Mouse (Mus musculus) heart, embryonic 12.5 days (tissue): ENCODE data around the gene A730061H03Rik. TPM values are rescaled to one million over a fixed set of nuclear protein-coding genes. Genes with fewer than 3 reads are reported as not detected.

Source experiments
- ATAC-seq: fragments of 200-750 bp; cut with Nextera tagmentation; 2 replicates; pipeline ENCODE4 v1.8.0; 2017; ENCODE audit warnings: moderate TSS enrichment, moderate library complexity; ENCODE audit not compliant: insufficient number of reproducible peaks, low FRiP score
- H3K27ac ChIP-seq: fragments of 300-500 bp; sonication (generic); 2 replicates; pipeline ENCODE4 v1.5.1; 2016; ENCODE audit warnings: mild to moderate bottlenecking, moderate library complexity; ENCODE audit not compliant: poor library complexity, severe bottlenecking
- H3K27me3 ChIP-seq: fragments of 300-500 bp; sonication (generic); replicated peaks from 2 replicates; pipeline ENCODE4 v1.6.1; 2016; ENCODE audit warnings: mild to moderate bottlenecking, moderate library complexity
- H3K36me3 ChIP-seq: fragments of 300-500 bp; sonication (generic); 2 replicates; pipeline ENCODE4 v1.6.1; 2016; ENCODE audit warnings: mild to moderate bottlenecking, moderate library complexity
- H3K4me1 ChIP-seq: fragments of 300-500 bp; sonication (generic); replicated peaks from 2 replicates; pipeline ENCODE4 v1.6.1; 2016; ENCODE audit warnings: mild to moderate bottlenecking
- H3K4me2 ChIP-seq: fragments of 300-500 bp; sonication (generic); 2 replicates; pipeline ENCODE4 v1.6.1; 2016; ENCODE audit warnings: mild to moderate bottlenecking, moderate library complexity
- H3K4me3 ChIP-seq: fragments of 300-500 bp; sonication (generic); 2 replicates; pipeline ENCODE4 v1.5.1; 2016; ENCODE audit warnings: mild to moderate bottlenecking
- H3K9ac ChIP-seq: fragments of 300-500 bp; sonication (generic); 2 replicates; pipeline ENCODE4 v1.6.1; 2016; ENCODE audit warnings: mild to moderate bottlenecking, moderate library complexity
- H3K9me3 ChIP-seq: fragments of 300-500 bp; sonication (generic); replicated peaks from 2 replicates; pipeline ENCODE4 v1.6.1; 2016; ENCODE audit warnings: mild to moderate bottlenecking, moderate library complexity
- WGBS: fragments of 180-500 bp; shearing (Covaris S2); methylation state at CpG from one replicate; pipeline ENCODE4 v1.1.7; 2016; 5-methylcytosine and 5-hydroxymethylcytosine counted together
- polyA plus RNA-seq: library from polyadenylated mRNA; unstranded; fragments of >200 nt; fragmentation: Nextera tagmentation; extraction: Ambion mirVana; gene quantifications from 2 replicates; pipeline ENCODE4 v1.2.1, GENCODE M21; 2016

A730061H03Rik gene
- polyA plus RNA-seq, 1 experiment from 2014 or later: 0.96 TPM

DNA sequence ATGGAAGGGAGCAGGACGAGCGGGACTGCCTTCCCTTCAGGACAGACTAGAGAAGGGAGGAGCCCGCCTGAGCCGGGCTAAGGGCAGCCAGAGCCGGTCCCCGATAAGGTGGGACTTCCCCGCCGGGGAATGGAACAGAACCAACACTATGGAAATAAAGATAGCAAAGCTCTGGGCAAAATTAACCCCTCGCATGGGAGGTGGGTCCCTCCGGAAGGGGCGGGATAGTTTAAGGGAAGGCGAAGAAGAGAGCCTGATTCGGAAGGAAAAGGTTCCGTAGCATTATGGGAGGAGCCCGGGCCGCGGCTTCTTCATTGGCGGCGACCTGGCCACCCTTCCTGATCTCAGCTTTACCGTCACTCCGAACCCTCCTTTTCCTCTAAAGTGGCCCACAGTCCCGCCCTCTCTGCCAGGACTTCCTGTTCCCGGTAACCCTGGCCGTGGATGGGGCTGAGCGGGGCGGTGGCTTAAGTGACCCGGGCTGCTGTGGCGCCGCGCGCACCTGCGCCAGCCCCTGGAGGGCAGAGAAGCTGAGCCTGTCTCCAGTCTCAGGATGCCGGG is 31.2 kb upstream of the A730061H03Rik start, which contains the start of gene Rnf31:
Gene Rnf31 (plus strand): TSS at position 378 of the 561 bp plus-strand sequence.
- H3K9ac ChIP-seq: peak within 1 kb of the TSS; percentile 95
- H3K27ac ChIP-seq: peak within 1 kb of the TSS; percentile 98
- H3K4me2 ChIP-seq: peak within 1 kb of the TSS; percentile 95
- H3K36me3 ChIP-seq: peaks cover 41% of the 10 kb centered on the region
- no peaks in the 10 kb centered on the region for H3K9me3 ChIP-seq
- H3K4me1 ChIP-seq: peaks cover 25% of the 10 kb centered on the region
- H3K27me3 ChIP-seq: no peaks in the 10 kb centered on the region
- peak; percentile 90 for ATAC-seq
- WGBS: under 1% methylated on average over 33 of the region's 33 CpGs
- peak within 1 kb of the TSS; percentile 98 for H3K4me3 ChIP-seq

DNA sequence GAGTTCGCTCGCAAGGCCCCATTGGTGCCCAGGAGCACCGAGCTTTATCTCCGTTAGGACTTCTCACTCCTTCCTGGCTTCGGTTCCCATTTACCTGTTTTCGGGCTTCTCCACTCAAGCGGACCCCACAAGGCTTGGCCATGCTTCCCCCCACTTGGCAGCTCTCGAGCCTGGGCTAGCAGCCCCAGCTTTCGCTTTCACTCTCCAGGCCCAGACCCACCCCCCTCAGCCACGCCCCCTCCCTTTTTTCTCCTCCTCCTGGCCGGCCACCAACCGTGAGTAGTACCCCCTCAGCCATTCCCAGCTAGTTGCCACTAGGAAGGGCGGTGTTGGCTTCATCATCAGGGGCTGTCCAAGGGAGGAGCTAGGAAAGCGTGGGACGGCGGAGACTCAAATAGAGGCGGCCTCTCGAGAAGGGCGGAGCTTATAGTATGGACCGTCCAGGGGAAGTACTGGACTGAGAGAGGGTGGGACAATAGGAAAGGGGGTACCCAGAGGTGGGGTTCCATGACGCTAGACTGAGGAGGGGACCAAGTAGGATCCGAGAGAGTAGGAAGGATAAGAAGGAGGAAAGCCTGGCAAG is 30.6 kb upstream of the A730061H03Rik start, which contains the start of gene Psme2:
Gene Psme2 (minus strand): TSS at position 366 of the 583 bp plus-strand sequence.
- H3K9ac ChIP-seq: peak within 1 kb of the TSS; percentile 95
- WGBS: under 1% methylated on average over 22 of the region's 22 CpGs
- ATAC-seq: peak; percentile 95
- H3K27me3 ChIP-seq: no peaks in the 10 kb centered on the region
- peaks cover 26% of the 10 kb centered on the region for H3K4me1 ChIP-seq
- no peaks in the 10 kb centered on the region for H3K9me3 ChIP-seq
- peak within 1 kb of the TSS; percentile 95 for H3K4me2 ChIP-seq
- peak within 1 kb of the TSS; percentile 98 for H3K27ac ChIP-seq
- H3K36me3 ChIP-seq: peaks cover 35% of the 10 kb centered on the region
- peak within 1 kb of the TSS; percentile 98 for H3K4me3 ChIP-seq

DNA sequence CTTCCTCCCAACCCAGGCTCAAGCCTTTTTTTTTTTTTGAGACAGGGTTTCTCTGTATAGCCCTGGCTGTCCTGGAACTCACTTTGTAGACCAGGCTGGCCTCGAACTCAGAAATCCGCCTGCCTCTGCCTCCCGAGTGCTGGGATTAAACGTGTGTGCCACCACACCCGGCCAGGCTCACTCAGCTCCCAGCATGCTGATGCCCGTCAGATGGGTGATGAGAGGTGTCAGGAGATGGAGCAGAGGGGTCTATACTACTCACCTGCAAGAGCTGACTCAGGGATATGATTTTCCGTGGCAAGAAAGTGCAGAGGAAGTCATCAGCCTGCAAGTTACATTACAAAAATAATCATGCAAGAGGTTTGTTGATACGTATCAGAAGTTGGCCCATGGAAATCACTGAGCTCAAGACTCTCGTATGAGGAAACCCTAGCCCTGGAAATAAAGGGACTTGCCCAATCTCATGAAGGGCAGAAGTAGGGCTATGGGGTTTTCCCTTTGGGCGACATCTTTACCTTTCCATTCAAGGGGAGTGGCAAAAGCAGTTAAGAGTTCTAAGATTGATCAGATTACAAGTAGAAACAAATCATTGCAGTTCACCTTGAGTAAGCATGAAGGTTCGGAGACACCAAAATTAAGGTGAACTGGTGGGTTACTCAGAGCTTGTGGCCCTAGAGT is 29.7 kb upstream of the A730061H03Rik start:
- Histone ChIP-seq H3K27ac (peak overlapping the region; percentile 98; the same call in 1 of the 2 replicates), H3K36me3 (peaks cover 26% of the 10 kb centered on the region), H3K4me2 (peak overlapping the region; percentile 95), H3K4me3 (peak overlapping the region; percentile 98), H3K9me3 (no peaks in the 10 kb centered on the region), H3K9ac (peak overlapping the region; percentile 77), H3K4me1 (peaks cover 31% of the 10 kb centered on the region), H3K27me3 (no peaks in the 10 kb centered on the region)
- ATAC-seq: no peak
- WGBS: 86% methylated on average over 11 of the region's 11 CpGs

DNA sequence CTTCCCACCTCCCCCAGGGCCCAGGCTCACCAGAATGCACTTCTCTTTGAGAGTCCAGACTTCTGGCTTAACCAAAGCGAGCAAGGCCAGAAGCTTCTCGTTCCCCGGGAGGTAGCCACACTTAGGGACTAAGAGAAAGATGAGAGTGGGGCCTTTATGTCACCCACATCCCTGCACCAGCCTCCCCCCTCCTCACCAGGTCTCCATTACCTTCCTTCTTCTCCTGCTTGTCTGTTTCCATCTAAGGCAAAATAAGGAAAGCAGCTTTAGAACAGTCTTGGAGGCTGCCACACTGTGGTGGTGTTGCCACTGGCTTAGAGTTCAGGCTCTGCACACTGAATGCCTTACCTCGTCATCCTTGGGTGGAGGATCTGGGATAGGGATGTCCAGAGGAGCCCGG is 29.1 kb upstream of the A730061H03Rik start:
- Histone ChIP-seq H3K9ac (no peak overlapping the region), H3K4me3 (no peak overlapping the region), H3K27me3 (no peaks in the 10 kb centered on the region), H3K9me3 (no peaks in the 10 kb centered on the region), H3K27ac (no peak overlapping the region), H3K36me3 (peaks cover 19% of the 10 kb centered on the region), H3K4me2 (no peak overlapping the region), H3K4me1 (peaks cover 37% of the 10 kb centered on the region)
- 90% methylated on average over 5 of the region's 5 CpGs for WGBS
- no peak for ATAC-seq

DNA sequence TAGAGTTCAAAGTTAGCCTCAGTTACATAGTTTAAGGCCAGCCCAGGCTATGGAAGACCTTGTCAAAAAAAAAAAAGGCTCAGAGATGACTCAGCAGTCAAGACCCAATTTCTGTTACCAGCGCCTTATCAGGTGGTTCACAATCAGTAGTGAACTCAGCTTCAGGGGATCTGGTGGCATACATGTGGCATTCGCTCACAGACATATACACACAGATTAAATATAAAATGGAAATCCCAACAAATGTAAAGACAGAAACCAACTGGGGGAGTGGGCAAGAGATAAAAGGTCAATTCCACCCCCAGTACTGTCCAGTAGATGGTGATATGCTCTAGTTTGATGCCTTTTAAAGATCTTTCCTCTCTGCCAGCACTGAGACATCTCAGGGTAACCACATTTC is 25.9 kb upstream of the A730061H03Rik start:
- Histone ChIP-seq H3K4me2 (no peak overlapping the region), H3K9ac (no peak overlapping the region)
- WGBS: 74% methylated on average over 2 of the region's 2 CpGs

DNA sequence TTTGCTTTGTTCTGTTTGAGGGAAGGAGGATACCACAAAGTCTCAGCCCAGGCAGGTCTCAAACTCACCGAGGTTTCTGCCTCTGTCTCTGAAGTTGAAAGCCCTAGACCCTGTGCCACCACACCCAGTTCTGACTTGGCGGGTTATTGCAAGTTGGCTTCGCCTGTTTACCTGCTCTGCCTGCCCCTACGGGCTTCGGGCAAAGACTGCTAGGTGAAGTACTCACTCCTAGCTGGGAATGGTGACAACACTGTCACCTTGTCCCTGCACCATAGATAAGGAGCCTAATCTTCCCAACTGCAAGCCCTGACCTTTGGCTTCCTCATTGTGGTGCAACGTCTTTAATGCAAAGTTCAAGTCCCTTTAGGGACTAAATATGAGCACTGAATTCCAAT is 25.4 kb upstream of the A730061H03Rik start:
- WGBS: 36% methylated on average over 6 of the region's 6 CpGs

More for the DNA sequence above, 25.9 kb upstream of the A730061H03Rik start:
- Histone ChIP-seq H3K9me3 (no peaks in the 10 kb centered on the region), H3K36me3 (peaks cover 27% of the 10 kb centered on the region), H3K27ac (0 out of 2 replicates have a peak overlapping the region, but pooled peaks have one; percentile 8), H3K4me3 (no peak overlapping the region), H3K4me1 (peaks cover 22% of the 10 kb centered on the region), H3K27me3 (no peaks in the 10 kb centered on the region)
- ATAC-seq: no peak

DNA sequence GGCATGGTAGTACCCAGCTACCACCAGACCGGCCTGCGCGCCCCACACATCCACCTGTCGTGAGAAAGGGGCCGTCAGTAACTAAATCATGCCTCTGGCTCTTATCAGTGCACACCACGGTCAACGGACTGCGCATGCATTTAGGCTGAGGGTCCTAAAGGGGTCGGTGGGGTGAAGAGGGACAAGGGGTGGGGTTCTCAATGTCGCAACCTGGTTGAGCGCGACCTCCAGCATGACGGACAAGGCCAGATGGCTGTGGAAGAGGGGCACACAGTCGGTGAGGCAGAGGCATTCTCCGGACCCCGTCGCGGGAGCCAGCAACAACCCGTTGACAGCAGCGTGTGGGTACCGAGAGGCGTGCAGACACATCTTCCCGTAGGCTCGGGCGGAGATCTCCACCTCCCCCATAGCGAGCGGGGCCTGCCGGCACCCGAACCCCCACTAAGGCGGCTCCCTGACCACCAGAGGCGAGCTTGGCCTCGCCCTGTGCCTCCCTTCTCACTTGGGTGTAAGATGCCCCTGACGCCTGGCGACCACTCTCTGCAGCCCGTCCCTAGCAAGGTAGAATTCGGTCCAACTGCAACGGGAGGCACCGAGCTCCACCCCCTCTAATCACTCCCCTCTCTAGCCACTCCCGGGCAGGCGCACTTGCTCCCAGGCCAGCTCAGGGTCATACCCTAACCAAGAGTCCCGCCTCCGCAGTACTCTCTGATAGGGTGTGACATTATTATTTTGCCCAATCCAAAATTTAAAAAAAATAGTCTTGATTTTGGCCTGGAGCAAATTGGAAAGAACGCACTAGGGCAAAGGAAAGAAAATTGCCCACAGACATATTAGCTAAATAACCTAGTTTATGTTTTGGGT is 24.7 kb upstream of the A730061H03Rik start, which contains the start of gene Emc9:
Gene Emc9 (minus strand): TSS at position 601 of the 864 bp plus-strand sequence.
- peaks cover 39% of the 10 kb centered on the region for H3K36me3 ChIP-seq
- H3K4me1 ChIP-seq: peaks cover 17% of the 10 kb centered on the region
- H3K9ac ChIP-seq: peak within 1 kb of the TSS; percentile 79
- WGBS: under 1% methylated on average over 43 of the region's 43 CpGs
- peak within 1 kb of the TSS; percentile 72 for H3K4me3 ChIP-seq
- no peaks in the 10 kb centered on the region for H3K27me3 ChIP-seq
- peak; percentile 90 for ATAC-seq
- peak within 1 kb of the TSS; percentile 81 for H3K27ac ChIP-seq
- peak within 1 kb of the TSS; percentile 96 for H3K4me2 ChIP-seq
- H3K9me3 ChIP-seq: no peaks in the 10 kb centered on the region

More for the DNA sequence above, 25.4 kb upstream of the A730061H03Rik start:
- H3K9ac ChIP-seq: no peak overlapping the region
- no peaks in the 10 kb centered on the region for H3K9me3 ChIP-seq
- H3K27ac ChIP-seq: peak overlapping the region; percentile 7; the same call in 1 of the 2 replicates
- peaks cover 22% of the 10 kb centered on the region for H3K4me1 ChIP-seq
- peak; percentile 44; the same call in 1 of the 2 replicates for ATAC-seq
- peaks cover 33% of the 10 kb centered on the region for H3K36me3 ChIP-seq
- H3K27me3 ChIP-seq: no peaks in the 10 kb centered on the region
- H3K4me2 ChIP-seq: peak overlapping the region; percentile 96
- H3K4me3 ChIP-seq: 0 out of 2 replicates have a peak overlapping the region, but pooled peaks have one; percentile 72

DNA sequence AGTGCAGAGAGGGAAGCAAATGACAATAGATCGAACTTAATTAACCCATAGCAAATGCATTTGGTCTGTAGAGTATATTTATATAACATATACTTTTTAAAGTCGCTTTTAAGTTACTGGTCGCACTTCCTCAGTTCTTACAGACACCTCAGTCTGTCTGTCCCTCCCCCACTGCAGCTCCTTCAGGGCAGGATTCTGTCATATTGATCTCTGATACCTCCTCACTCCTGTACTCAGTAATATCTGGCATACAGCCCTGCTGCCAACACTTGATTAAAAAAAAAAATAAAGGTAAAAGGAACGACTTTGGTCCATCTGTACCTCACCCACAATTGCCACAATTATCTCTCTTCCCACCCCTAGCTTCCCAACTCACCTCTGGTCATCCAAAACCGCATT is 24.1 kb upstream of the A730061H03Rik start:
- H3K4me1 ChIP-seq: peaks cover 20% of the 10 kb centered on the region
- no peaks in the 10 kb centered on the region for H3K9me3 ChIP-seq
- H3K27ac ChIP-seq: peak overlapping the region; percentile 81; the same call in 1 of the 2 replicates
- H3K27me3 ChIP-seq: no peaks in the 10 kb centered on the region
- H3K36me3 ChIP-seq: peaks cover 44% of the 10 kb centered on the region
- 33% methylated on average over 5 of the region's 5 CpGs for WGBS
- peak overlapping the region; percentile 96 for H3K4me2 ChIP-seq
- peak overlapping the region; percentile 72 for H3K4me3 ChIP-seq
- no peak for ATAC-seq
- peak overlapping the region; percentile 79; the same call in 1 of the 2 replicates for H3K9ac ChIP-seq

DNA sequence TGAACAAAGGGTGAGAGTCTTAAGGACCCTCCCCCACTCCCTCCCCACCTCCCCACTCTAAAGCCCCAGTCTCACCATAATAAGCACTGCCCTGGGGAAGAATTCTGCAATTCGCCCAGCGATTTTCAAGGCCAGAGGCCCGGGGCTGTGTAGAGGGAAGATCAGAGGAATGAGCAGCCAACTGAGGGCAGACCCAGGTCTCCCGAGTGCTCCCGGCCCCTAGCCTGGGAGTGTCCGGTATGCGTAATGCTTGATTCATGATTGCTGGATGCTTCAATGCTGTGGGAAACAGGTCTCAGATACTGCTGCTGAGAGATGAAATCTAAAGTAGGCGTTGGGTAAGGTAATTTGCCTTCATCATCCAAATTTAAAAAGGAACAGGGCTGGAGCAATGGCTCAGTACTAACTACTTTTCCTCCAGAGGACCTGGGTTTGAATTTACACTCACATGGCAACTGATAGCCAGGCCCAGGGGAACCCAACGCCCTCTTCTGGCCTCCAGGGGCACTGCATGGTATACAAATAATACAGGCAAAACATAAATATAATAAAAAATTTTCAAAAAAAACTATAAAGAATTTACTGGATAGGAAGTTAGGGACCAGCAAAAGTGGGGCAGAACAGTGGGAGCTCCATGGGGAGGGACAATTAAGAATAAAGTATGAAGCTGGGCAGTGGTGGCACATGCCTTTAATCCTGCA is 21.9 kb upstream of the A730061H03Rik start:
- Histone ChIP-seq H3K27ac (no peak overlapping the region), H3K4me2 (no peak overlapping the region), H3K9me3 (no peaks in the 10 kb centered on the region), H3K9ac (no peak overlapping the region), H3K4me1 (peaks cover 34% of the 10 kb centered on the region), H3K36me3 (peaks cover 35% of the 10 kb centered on the region), H3K4me3 (no peak overlapping the region), H3K27me3 (no peaks in the 10 kb centered on the region)
- no peak for ATAC-seq
- 75% methylated on average over 9 of the region's 9 CpGs for WGBS

DNA sequence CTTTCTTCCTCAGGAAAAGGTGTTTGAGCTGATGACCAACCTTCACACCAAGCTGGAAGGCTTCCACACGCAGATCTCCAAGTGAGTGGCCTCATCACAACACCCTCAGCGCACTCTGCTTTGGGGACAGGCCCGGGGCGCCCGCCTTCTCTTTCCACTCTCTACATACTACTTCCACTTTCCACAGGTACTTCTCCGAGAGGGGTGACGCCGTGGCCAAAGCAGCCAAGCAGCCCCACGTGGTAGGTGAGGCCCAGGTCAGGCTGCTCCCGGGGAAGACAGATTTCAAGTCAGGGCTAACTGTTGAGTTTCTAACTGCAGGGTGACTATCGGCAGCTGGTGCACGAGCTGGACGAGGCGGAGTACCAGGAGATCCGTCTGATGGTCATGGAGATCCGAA is 20.5 kb upstream of the A730061H03Rik start:
- no peak for ATAC-seq
- H3K9me3 ChIP-seq: no peaks in the 10 kb centered on the region
- H3K4me3 ChIP-seq: no peak overlapping the region
- H3K4me1 ChIP-seq: peaks cover 38% of the 10 kb centered on the region
- H3K4me2 ChIP-seq: no peak overlapping the region
- no peak overlapping the region for H3K9ac ChIP-seq
- H3K27me3 ChIP-seq: no peaks in the 10 kb centered on the region
- peaks cover 31% of the 10 kb centered on the region for H3K36me3 ChIP-seq
- H3K27ac ChIP-seq: no peak overlapping the region
- 93% methylated on average over 16 of the region's 16 CpGs for WGBS
